Mouse (Mus musculus): ENCODE data around the gene Gm20696.

Gene Gm20696

DNA sequence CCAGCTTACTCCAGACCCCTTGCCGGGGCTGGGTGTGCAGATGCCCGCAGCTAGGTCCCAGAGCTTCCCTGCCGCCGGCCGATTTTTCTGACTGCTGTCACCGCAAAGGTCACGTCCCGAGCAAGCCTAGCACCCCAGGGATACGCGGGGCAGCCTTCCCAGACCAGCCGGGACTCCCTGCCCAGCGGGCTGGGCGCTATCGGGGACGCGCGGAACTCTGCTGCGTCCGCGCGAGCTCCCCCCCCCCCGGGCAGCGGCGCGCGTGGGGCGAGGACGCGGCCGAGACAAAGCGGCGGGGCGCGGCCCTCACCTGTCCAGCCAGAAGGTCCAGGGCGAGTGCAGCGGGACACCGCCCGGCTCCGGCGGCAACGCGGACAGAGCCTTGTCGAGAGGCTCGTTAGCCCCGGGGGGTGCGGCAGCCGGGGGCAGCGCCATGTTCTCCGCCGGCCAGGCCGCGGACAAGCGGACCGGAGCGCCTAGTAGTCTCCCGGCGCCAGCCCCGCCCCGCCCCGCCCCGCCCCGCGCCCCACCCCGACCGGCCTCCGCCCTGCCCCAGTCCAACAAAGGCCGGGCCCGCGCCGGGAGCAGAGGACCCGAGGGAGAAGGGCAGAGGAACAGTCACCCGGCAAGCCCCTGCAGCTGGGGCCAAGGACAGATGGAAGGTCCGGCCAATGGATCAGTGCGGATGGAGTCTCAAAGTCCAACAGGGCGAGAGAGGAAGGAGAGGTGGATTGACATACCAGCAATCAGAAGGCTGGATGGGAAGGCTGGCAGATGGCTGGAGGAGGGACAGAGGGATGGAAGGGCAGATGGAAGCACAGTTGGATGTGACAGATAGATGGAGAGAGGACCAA is at the start of gene Gm20696, which contains the start of gene Eif4e3:
Gene Gm20696, minus strand, starts transcription at position 480 of the 854 bp plus-strand sequence.
Gene Eif4e3, minus strand, starts transcription at position 454 of the 854 bp plus-strand sequence.
- no peak for DNase-seq (ENCODE audit: low spot score)

DNA sequence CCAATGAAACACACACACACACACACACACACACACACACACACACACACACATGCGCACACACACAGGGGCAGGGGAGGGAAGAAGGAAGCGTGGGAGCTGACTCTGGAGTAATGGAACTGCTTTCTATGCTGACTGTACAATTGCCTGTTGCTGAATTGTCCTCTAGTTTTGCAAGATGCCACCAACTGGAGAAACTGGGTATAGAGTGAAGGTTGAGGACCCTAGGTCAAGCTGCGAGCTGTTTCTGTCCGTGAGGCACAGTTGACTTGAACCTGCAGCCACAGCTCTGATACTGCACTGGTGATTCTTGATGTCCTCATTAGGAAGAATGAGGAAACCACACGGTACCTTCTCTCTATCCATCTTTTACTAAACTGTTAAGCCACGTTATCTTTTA is 49.3 kb upstream of the Gm20696 start:
- no peak for DNase-seq (ENCODE audit: low spot score)

DNA sequence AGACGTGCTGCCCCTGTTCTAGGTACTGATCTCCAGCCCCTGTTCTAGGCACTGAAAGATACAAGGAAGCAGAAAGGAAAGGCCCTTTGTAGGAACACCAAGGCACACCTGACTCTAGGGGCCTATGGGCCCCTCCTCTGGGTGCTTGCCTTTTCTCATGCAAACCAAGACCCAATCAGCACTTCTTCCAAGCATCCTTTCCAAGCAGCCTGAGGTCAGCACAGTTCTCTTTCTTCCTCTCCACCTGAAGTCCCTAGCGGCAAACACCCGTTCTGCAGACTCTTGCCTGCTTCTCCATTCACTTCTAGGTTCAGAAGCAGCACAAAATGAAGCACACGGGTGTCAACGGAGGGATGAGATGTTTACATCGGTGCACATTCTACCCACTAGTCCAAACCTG is 48.6 kb upstream of the Gm20696 start:
- no peak for DNase-seq (ENCODE audit: low spot score)

DNA sequence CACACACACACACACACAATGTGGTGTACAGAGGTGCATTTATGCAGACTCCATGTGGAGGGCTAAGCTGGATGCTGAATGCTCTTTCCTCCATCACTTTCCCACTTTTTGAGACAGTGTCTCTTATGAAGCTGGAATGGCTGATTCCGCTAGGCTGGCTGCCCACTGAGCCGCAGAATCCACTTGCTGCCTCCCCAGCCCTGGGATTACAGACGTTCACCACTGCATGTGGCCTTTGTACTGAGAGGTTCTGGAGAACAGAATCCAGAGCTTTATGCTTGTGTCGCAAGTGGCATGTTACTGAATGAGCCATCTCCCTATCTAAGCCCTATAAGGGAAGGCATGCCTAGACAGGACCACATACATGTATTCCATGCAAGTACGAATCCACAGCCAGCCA is 46.7 kb upstream of the Gm20696 start:
- DNase-seq (ENCODE audit: low spot score): no peak

DNA sequence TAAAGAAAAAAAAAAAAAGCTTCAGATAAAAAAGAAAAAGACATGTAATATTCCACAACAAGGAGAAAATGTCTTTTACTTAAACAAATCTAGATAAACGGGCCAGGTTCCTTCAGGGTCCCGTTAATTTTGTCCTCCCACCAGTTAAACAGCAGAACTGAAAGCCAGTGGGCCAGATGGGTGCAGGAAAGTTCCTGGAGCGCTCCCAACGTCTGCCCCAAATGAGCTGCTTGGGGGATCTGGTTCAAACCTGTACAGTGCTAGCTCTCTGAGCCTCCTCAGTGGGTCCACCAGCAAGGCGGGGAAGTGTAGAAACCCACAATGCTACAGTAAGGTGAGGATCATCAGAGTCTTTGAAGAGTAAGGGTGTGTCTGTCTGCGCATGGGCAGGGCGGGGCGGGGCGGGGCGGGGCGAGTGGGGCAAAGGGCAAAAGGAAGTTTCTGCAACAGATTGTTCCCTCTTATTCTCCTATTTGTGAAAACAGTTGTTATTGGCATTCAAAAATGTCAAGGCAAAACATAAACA is 45.0 kb upstream of the Gm20696 start:
- no peak for DNase-seq (ENCODE audit: low spot score)

DNA sequence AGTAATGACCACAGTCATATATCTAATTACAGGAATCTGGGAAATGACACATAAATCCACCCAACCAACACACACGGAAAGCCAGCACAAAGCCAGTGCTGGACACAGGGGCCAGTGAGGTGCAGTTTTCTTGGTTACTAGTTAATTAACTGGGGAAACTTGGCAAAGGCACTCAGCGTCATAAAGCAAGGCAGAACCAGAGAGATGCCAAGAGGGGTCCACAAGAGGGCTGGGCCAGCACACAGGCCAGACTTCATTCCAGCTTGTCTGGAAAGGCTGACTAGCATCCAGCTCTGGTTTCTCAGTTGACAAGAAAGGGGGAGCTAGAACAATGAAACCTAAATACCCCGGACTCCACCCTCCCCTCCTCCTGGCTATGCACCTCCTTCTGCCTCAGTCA is 33.9 kb upstream of the Gm20696 start:
- no peak for DNase-seq (ENCODE audit: low spot score)

DNA sequence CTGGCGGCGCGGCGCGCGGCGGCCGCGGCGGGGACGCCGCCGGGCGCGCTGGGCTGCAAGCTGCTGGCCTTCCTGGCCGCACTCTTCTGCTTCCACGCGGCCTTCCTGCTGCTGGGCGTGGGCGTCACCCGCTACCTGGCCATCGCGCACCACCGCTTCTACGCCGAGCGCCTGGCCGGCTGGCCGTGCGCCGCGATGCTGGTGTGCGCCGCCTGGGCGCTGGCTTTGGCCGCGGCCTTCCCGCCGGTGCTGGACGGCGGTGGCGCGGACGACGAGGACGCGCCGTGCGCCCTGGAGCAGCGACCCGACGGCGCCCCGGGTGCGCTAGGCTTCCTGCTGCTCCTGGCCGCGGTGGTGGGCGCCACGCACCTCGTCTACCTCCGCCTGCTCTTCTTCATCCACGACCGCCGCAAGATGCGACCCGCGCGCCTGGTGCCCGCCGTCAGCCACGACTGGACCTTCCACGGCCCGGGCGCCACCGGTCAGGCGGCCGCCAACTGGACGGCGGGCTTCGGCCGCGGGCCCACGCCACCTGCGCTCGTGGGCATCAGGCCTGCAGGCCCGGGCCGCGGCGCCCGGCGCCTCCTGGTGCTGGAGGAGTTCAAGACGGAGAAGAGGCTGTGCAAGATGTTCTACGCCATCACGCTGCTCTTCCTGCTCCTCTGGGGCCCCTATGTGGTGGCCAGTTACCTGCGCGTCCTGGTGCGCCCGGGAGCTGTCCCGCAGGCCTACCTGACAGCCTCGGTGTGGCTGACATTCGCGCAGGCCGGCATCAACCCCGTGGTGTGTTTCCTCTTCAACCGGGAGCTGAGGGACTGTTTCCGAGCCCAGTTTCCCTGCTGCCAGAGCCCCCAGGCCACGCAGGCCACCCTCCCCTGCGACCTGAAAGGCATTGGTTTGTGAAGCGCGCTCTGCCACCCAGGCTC is 26.6 kb upstream of the Gm20696 start:
- no peak for DNase-seq (ENCODE audit: low spot score)

DNA sequence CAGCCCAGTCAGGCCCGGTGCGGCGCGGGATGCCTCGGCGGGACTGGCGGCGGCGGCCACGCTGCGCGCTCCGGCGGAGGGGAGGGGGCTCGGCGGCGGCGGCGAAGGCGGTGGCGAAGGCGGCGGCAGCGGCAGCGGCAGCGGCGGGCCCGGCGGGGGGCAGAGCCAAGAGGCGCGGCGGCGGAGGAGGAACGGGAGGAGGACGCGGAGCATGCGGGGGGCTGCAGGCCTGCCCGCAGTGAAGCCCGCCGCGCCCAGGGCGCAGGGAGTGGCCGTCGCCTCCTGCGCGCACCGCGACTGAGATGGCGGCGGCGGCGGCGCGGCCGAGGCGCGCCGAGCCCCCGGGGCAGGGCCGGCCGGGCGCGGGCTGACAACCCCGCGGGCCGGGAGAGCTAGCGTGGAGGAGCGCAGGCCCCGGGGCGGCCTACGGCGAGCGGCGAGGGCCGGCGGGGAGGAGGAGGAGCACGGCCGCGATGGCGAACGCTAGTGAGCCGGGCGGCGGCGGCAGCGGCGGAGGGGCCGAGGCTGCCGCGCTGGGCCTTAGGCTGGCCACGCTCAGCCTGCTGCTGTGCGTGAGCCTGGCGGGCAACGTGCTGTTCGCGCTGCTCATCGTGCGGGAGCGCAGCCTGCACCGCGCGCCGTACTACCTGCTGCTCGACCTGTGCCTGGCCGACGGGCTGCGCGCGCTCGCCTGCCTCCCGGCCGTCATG is 25.8 kb upstream of the Gm20696 start, which contains the start of gene Gpr27:
Gene Gpr27, plus strand, starts transcription at position 474 of the 710 bp plus-strand sequence.
- no peak for DNase-seq (ENCODE audit: low spot score)

DNA sequence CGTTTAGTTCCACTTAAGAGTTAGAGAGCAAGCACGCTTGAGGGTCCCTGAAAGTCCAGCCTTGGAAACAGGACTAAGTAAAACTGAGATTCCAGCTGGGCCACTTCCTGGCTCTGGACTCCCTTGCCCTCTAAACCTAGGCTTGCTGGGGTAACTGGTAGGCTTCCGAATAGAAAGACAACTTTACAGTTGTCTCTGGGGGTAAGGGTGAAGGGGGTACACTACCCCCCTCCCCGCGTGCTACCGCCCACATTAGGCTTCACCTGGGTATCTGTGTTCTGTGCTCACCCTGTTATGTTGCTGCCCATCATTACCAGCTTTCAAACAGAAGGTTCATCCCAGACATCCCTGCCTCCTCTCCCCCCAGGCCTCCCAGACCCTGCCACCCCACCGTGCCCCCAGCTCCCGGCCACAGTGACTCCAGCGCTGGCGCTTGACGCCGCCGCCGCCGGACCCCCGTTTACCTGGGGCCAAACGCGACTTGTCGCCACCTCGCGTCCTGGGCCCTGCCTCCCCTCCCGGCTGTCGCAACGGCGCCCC is 25.1 kb upstream of the Gm20696 start:
- no peak for DNase-seq (ENCODE audit: low spot score)

DNA sequence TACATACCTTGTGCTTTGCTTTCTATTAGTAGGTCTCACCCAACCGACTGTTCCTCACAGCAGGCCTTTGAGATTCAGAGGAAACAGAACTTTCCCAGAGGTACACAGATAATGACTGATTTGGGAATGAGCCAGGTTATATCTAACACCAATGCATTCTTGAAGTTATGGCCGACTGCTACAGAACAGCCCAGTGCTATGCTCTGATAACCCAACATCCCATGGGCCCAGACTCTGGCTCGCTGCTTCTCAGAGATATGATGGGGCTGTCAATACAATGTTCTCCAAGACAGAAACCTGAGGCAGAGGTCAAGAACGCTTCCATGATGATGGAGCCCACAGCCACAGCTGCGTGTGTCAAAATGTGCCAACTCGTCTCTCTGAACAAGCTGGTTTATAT is 21.9 kb upstream of the Gm20696 start:
- no peak for DNase-seq (ENCODE audit: low spot score)

DNA sequence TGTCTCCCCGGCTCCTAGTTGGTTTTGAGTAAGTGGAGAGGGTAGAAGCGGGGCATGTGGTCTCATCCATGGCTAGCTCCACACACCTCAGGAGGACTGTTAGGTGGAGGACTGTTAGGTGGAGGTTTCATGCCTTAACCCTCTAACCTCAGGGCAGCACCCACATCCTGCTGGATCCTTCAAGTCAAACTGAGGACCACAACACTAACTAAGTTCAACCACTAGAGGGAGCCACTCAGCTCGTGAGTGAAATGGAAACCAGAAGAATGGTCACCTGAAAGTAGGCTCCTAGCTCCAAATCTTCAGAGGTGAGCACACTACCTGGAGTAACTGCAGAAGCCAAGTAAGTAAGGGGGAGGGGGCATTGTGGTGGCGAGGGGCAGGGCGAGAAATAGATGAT is 18.3 kb upstream of the Gm20696 start:
- no peak for DNase-seq (ENCODE audit: low spot score)

DNA sequence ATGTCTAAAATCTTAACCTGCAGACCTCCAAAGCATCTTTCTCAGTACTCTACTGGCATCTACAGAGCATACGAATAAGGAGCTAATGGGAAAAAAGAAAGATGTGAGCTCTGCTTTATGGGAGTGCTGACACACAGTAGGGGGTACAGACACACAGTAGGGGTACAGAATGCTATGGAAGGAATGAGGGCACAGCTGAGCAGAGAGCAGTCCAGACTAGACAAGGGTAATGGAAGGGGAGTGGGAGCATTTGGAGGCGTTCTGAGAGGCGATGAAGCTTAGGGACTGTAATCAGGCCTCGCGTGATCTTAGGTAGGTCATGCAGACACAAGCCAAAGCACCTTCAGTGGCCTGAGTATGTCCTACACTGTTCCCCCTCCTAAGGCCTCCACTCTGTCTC is 17.4 kb upstream of the Gm20696 start:
- no peak for DNase-seq (ENCODE audit: low spot score)

DNA sequence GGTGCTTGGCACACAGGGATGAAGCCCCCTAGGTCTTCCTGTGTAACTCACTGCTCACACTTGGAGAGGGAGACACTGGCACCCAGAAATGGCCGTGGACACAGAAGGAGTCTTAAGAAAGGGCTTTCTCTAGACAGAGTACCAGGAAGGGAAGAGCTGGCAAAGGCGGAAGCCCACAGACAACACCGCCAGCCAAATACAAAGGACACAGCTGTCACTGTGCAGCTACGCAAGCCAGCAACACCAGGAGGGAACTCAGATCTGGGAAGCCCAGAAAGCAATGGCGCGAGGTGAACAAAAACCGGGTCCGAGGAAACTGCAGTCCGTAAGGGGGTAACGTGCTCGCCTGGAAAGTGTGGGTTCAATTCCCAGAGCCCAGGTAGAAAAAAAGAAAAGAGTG is 11.5 kb upstream of the Gm20696 start:
- DNase-seq (ENCODE audit: low spot score): no peak

DNA sequence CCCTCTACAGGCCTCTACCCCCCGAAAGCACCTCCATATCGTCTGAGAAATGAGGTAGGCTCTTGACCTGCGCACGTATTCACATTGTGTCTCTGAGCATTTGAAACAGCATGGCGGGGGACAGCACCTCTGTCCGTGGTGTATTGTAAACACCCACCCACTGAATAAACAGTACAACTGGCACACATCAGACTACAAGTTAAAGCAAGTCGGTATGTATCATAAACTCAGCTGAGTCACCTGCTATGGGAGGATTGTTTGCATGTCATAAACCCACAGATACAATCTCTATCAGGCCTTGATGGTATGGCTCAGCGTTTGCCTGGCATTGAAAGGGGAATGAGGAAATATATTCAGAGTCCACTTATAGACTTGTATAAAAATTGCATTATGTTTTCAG is 10.7 kb upstream of the Gm20696 start:
- DNase-seq (ENCODE audit: low spot score): no peak

DNA sequence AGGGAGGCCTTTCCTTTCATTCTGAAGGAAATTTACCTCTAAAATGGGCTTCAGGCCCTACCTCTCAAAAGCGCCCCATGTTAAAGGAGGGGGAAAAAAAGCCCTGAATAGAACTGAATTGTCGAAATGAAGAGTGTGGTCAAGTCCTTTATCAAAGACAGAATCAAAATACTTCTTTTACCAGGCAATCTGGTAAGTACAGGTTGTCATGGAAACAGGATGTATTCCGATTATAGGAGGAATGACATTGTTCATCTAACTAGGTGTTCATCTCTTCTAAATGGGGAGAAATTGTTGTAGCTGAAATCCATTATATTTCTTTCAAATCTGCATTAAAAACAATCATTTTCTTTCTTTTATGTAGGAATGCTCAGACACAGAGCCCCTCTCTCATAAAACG is 7.9 kb upstream of the Gm20696 start:
- DNase-seq (ENCODE audit: low spot score): no peak

DNA sequence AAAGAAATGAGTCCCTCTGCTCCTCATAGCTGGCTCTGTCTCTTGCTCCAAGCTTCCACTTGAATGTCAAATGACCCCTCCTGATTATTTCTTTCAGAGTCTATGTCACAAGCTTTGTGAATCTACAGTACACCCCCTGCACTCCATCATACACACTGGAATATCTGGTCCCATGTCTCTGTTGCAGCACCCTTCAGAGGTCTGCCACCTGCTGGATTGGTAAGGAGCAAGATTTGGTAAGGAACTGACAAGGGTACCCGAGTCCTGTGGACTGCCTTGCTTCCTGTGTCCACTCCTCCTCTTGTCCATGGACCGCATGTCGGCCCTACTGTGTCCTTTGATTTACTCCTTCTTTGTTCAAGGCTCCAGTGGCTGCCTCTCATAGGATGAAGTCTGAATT is 5.2 kb upstream of the Gm20696 start:
- DNase-seq (ENCODE audit: low spot score): no peak

DNA sequence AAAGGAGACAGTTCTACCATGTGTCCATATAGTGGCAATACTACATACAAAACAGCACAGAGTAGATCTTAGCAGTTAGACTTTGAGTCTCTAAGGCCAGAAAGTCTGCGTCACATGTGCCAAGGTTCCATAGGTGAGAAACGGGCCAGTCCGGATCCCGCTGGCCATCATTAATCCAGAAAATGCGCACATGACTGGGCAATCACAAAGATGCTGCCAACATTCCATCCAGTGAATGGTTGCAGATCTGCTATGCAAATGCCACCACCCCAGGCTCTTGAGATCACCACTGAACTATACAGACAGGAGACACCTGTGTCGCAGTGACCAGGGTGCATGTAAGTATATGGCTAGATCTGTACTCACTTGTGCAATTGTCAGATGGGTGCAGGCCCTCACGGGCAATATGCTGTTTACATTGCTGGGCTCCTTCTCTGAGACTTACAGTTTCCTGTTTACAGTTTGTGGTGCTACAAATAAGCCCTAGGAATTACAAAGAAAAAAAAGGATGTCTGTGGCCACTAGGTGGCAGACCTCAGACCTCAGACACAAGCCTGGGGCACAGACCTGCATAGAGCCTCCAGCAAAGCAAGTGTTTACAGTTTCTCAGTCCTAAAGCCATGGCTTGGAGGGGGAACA is 4.0 kb upstream of the Gm20696 start:
- no peak for DNase-seq (ENCODE audit: low spot score)

DNA sequence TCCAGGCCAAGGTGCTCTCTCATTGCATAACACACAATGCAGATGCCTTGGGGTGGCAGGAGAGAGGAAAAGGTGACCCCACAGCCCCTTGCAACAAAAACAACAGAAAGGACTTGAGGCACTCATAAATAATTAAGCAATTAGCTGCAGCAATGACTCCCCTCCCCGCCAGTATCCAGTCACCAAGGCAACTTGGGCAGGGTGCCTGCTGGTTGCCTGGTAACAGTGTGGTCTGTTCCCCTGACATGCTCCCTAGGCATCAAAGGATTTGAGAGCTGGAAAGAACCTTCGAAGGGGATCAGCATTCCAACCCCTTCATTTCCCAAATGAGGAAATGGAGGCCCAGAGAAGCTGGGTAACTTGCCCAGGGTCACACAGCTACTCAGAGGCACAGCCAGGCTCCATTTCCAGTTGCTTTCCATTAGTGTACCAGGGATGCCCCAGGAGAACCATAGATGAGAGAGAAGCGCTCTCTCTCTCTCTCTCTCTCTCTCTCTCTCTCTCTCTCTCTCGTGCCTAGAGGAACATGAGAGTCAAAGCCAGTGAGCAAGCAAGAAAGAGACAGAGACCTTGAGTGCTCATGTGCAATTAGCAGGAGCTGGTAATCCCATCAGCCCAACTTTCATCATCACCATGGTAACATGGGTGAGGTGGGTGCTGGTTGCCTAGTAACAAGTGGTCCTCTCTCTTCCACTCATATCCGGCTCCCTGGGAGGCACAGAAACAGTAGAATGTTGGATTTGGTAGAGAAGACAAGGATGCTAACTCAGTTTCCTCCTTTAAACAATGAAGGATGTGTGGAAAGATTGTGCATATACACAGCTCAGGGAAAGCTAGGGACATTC is 3.1 kb upstream of the Gm20696 start:
- no peak for DNase-seq (ENCODE audit: low spot score)

DNA sequence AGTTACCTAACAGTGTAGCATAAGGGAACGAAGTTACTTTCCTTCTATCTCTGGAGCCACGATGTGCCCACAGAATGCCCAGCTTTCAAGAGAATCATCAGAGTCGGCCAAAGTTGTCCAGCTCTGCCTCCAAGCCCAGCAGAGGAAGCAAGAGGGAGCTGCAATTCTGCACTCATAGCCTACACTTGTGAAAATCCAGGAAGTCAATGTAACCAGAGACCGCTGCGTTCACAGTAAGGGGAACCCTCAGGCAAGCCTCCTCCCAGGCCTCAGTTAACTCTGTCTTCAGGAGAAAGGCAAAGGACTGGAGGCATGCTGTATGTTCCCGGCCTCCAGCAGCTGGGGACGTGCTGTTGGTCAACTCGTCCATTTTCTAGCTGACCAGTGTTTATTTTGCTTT is 693 bp upstream of the Gm20696 start:
- DNase-seq (ENCODE audit: low spot score): no peak

Measured in spleen, adult 12 weeks (tissue).